Mouse (Mus musculus) neural tube, embryonic 13.5 days (tissue): ENCODE measurements around the gene Serpini2. TPM values are rescaled to one million over a fixed set of nuclear protein-coding genes. Genes with fewer than 3 reads are reported as not detected.

Source experiments
- ATAC-seq: fragments of 200-750 bp; cut with Nextera tagmentation; 2 replicates; pipeline ENCODE4 v1.8.0; 2017; ENCODE audit warnings: low read depth, mild to moderate bottlenecking, moderate TSS enrichment, moderate library complexity
- H3K27ac ChIP-seq: fragments of 300-500 bp; sonication (generic); replicated peaks from 2 replicates; pipeline ENCODE4 v1.5.1; 2015; ENCODE audit warnings: moderate library complexity, mild to moderate bottlenecking, inconsistent platforms
- H3K27me3 ChIP-seq: fragments of 300-500 bp; sonication (generic); 2 replicates; pipeline ENCODE4 v1.6.1; 2015; ENCODE audit warnings: mild to moderate bottlenecking, inconsistent platforms
- H3K36me3 ChIP-seq: fragments of 300-500 bp; sonication (generic); 2 replicates; pipeline ENCODE4 v1.6.1; 2015; ENCODE audit warnings: mild to moderate bottlenecking, inconsistent platforms
- H3K4me1 ChIP-seq: fragments of 300-500 bp; sonication (generic); replicated peaks from 2 replicates; pipeline ENCODE4 v1.6.1; 2015; ENCODE audit warnings: inconsistent platforms
- H3K4me2 ChIP-seq: fragments of 300-500 bp; sonication (generic); 2 replicates; pipeline ENCODE4 v1.6.1; 2015; ENCODE audit warnings: inconsistent platforms, mild to moderate bottlenecking, moderate library complexity
- H3K4me3 ChIP-seq: fragments of 300-500 bp; sonication (generic); 2 replicates; pipeline ENCODE4 v1.5.1; 2015; ENCODE audit warnings: mild to moderate bottlenecking, inconsistent platforms
- H3K9ac ChIP-seq: fragments of 300-500 bp; sonication (generic); 2 replicates; pipeline ENCODE4 v1.6.1; 2015; ENCODE audit warnings: moderate library complexity, mild to moderate bottlenecking, inconsistent platforms
- H3K9me3 ChIP-seq: fragments of 300-500 bp; sonication (generic); 2 replicates; pipeline ENCODE4 v1.6.1; 2016; ENCODE audit warnings: inconsistent platforms
- WGBS: fragments of 180-500 bp; shearing (Covaris S2); methylation state at CpG from one replicate; pipeline ENCODE4 v1.1.7; 2015; 5-methylcytosine and 5-hydroxymethylcytosine counted together
- polyA plus RNA-seq: library from polyadenylated mRNA; unstranded; fragments of >200 nt; fragmentation: Nextera tagmentation; extraction: Ambion mirVana; gene quantifications from 2 replicates; pipeline ENCODE4 v1.2.1, GENCODE M21; 2015

The Serpini2 gene
- polyA plus RNA-seq, 1 experiment from 2014 or later, result not detected

GRCm38 (mm10) chr3:75259356-75259755 is 10.5 kb downstream of the Serpini2 start:
- Histone ChIP-seq H3K36me3 (no peaks in the 10 kb centered on the region), H3K9ac (no peak overlapping the region)
- no peak for ATAC-seq

GRCm38 (mm10) chr3:75219694-75220093 is 50.2 kb downstream of the Serpini2 start:
- H3K9me3 ChIP-seq, result no peaks in the 10 kb centered on the region
- H3K4me2 ChIP-seq, result no peak overlapping the region
- H3K4me3 ChIP-seq, result no peak overlapping the region
- no peaks in the 10 kb centered on the region for H3K4me1 ChIP-seq
- H3K36me3 ChIP-seq, result no peaks in the 10 kb centered on the region
- no peak overlapping the region for H3K9ac ChIP-seq
- no peak; the same call in 1 of the 2 replicates for ATAC-seq
- no peak overlapping the region for H3K27ac ChIP-seq
- WGBS, result 65% methylated on average over 3 of the region's 3 CpGs
- H3K27me3 ChIP-seq, result no peaks in the 10 kb centered on the region

More at GRCm38 (mm10) chr3:75259356-75259755, 10.5 kb downstream of the Serpini2 start:
- Histone ChIP-seq H3K9me3 (no peaks in the 10 kb centered on the region), H3K27ac (no peak overlapping the region), H3K27me3 (no peaks in the 10 kb centered on the region), H3K4me2 (no peak overlapping the region), H3K4me1 (no peaks in the 10 kb centered on the region), H3K4me3 (no peak overlapping the region)

- H3K4me2 ChIP-seq, result no peak overlapping the region
- H3K27ac ChIP-seq, result no peak overlapping the region
- H3K9ac ChIP-seq, result no peak overlapping the region
- ATAC-seq, result peak; percentile 63
- 13% methylated on average over 1 of the region's 1 CpGs for WGBS
- no peak overlapping the region for H3K4me3 ChIP-seq
- no peaks in the 10 kb centered on the region for H3K36me3 ChIP-seq
- no peaks in the 10 kb centered on the region for H3K27me3 ChIP-seq
- H3K4me1 ChIP-seq, result no peaks in the 10 kb centered on the region
- no peaks in the 10 kb centered on the region for H3K9me3 ChIP-seq
These were observed 50.7 kb downstream of the Serpini2 start for GRCm38 (mm10) chr3:75219211-75219610.

DNA sequence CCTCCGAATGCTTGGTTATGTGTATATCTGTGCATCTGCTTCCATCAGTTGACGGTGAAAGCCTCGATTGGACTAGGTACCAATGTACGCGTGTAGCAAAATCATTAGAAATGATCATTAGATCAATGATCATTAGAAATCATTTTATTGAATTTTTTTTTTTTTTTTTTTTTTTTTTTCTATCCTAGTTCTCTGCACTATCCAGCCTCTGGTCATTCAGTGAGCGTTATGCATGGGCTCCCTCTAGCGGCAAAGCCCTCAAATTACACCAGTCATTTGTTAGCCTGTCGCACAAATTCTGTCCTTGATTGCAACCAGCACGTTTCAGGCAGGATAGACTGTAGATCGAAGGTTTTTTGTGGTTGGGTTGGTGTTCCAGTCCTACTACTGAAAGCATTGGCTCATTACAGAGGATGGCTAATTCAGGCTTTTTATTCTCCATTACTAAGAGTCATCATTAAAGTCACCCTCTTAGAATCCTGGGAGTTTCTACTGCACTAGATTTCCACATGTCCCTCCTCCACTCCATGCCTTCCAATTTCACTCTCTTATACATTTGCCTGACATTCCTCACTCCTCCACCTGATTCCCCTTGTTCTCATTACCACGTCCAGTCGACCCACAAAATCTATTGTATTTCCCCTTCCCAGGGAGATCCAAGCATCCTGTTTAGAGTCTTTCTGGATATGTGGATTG is 66.9 kb downstream of the Serpini2 start:
- Histone ChIP-seq H3K27me3 (no peaks in the 10 kb centered on the region), H3K9ac (no peak overlapping the region), H3K9me3 (no peaks in the 10 kb centered on the region), H3K4me1 (no peaks in the 10 kb centered on the region), H3K4me3 (no peak overlapping the region), H3K36me3 (no peaks in the 10 kb centered on the region), H3K4me2 (no peak overlapping the region), H3K27ac (no peak overlapping the region)
- 40% methylated on average over 12 of the region's 12 CpGs for WGBS
- peak; percentile 36; the same call in 1 of the 2 replicates for ATAC-seq

Other genes starting within 250 kb of the Serpini2 start
- gene Zbbx, start 105.0 kb downstream of the Serpini2 start, polyA plus RNA-seq, result 0.25 TPM in 1 of 2 replicates, not detected in the other
- not detected in 2 replicates for gene Wdr49, start 212.1 kb upstream of the Serpini2 start, polyA plus RNA-seq